Mouse (Mus musculus) left cerebral cortex, adult 2 months (tissue): ENCODE results near the gene Ccdc187. TPM values are rescaled to one million over a fixed set of nuclear protein-coding genes. Genes with fewer than 3 reads are reported as not detected.

ENCODE experiments used
- DNase-seq, 2 experiments: peaks; one replicate each; pipeline ENCODE4 v3.0.0; 2021 to 2022; ENCODE audit warnings: low spot score in 2 of 2, mixed read lengths in 1 of 2; ENCODE audit errors: extremely low spot score in 1 of 2
- H3K27ac ChIP-seq: fragments of 200-600 bp; 2 replicates; pipeline ENCODE4 v1.8.1; 2022
- H3K4me3 ChIP-seq: fragments of 200-600 bp; 2 replicates; pipeline ENCODE4 v1.8.1; 2022
- CTCF ChIP-seq: fragments of 200-600 bp; IDR thresholded peaks from 2 replicates; pipeline ENCODE4 v1.8.1; 2022; ENCODE audit warnings: antibody characterized with exemption, mild to moderate bottlenecking, moderate library complexity
- intact Hi-C: fragments of 180-260 bp; cut with DNase I; formaldehyde crosslinking; loops from one replicate; pipeline ENCODE4 v1.15.1; 2025
- total RNA-seq, 2 experiments: library from RNA; stranded (reverse); gene quantifications; 2 replicates each; pipeline ENCODE4 v1.2.3; 2021

Ccdc187 gene
- total RNA-seq, 2 experiments from 2014 or later: 0.79 to 2.4 TPM

GRCm38 (mm10) chr2:26266066-26266742, 28.2 kb downstream of the Ccdc187 start:
- no peak for TF ChIP-seq CTCF
- H3K27ac ChIP-seq: no peak overlapping the region
- no peak overlapping the region for H3K4me3 ChIP-seq
- intact Hi-C loops: no loop called here
- DNase-seq: no peak

GRCm38 (mm10) chr2:26265095-26265494, 29.3 kb downstream of the Ccdc187 start:
- no peak for DNase-seq
- no peak for TF ChIP-seq CTCF

DNA sequence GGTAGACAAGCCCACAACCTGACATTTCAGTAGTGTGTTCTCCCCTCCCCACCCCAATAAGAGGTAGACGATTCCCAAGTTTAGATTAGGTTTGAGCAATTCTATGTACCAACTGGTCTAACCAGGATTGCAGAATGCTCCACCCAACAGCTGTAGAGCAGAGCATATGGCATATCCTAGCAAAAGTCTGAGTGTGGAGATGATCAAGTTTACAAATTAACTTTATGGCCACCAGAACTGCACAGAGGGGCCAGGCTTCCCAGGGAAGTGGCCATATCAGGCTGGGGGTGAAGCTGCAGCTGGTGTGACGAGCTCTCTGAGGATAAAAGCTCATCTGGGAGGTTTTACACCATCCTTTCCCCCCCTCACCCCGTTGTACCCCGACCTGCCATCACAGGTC, 29.7 kb downstream of the Ccdc187 start:
- intact Hi-C loops: no loop called here
- no peak overlapping the region for H3K27ac ChIP-seq
- DNase-seq: no peak
- no peak for TF ChIP-seq CTCF
- no peak overlapping the region for H3K4me3 ChIP-seq

More at GRCm38 (mm10) chr2:26265095-26265494, 29.3 kb downstream of the Ccdc187 start:
- intact Hi-C loops: no loop called here
- Histone ChIP-seq H3K4me3 (no peak overlapping the region), H3K27ac (no peak overlapping the region)

DNA sequence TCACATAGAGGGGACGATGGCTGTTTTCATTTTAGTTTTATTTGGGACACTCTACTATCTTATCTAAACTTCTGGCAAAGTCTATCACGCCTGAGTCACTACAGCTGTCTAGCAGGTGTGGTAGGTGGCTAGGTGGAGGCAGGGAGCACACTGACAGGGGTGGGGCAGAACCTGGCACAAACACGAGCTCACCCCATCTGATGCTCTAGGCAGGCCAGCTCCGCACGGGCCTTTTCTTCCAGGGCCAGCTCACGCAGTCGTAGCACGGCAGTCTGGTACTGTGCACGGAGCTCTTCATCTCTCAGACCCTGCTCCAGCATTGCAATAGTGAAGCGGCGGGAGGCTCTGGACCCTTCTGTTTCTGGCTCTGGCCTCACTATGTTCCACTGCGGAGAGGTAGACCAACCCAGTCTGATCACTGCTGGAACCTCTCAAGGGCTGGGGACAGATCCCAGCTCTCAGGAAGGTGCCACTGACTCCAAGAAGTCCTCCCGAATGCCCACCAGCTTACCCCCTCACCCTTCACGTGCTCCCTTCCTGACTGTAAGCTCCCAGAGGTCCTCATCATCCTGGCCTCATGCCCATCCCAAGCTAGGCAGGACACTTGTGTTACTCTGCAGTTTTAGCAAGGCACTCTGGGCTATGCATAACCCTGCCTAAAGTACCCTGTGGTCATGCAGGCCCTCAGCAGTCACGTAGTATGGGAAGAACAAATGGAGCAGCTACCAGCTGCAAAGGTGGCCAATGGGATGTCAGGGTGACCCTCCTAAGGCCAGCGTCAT, 36.9 kb downstream of the Ccdc187 start:
- no peak for DNase-seq
- no peak overlapping the region for H3K27ac ChIP-seq
- intact Hi-C loops: no loop called here
- TF ChIP-seq CTCF: no peak
- no peak overlapping the region for H3K4me3 ChIP-seq

DNA sequence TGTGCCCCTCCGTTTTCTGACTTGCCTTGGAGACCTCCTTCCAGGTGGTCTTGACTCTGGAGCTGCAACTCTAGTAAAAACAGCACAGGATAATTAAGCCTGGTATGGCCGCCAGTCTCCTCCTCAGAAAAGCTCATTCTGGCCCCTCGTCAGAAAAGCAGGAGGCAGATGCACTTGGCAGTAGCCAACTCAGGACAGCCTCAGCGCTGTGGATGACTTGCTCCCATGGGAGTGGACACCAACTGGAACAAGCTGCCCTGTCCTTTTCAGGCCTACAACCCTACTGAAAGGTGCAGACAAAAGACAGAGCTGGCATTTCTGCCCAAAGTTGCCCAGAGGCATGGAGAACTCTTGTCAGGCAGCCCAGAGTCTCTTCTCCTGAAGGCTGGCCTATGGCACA, 39.5 kb downstream of the Ccdc187 start:
- Histone ChIP-seq H3K27ac (no peak overlapping the region), H3K4me3 (no peak overlapping the region)
- no peak for TF ChIP-seq CTCF
- intact Hi-C loops: no loop called here
- no peak for DNase-seq

DNA sequence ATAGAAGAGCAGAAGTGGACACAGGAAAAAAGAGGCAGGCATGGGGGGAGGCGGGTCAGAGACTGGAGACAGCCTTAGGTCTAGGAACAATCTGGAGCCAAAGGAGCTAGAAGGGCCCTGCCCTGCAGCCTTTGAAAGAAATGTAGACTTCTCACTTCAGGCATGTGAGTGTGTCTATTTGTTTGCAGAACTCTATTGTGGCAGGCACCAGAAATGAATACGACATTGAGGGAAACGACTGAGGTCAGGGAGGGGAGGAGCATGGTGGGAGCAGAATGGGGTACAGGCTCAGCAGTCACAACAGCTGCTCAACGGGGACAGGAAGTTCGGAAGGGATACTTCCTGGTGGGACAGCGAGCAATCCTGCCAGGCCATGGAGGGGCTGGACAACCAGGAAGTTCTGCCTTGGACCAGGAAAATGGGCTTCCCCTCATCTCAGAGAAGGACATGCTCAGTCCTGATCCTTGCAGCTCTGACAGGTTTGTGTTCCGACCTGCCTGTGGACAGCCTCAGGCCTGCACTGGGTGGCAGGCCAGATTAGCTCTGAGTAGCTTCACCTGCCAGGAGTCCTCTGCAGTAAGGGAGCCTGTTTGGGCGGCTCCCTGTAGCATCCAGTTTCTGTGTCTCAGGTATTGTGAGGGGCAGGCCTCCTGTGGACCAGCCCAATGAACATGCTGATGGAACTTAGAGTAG, 41.7 kb downstream of the Ccdc187 start:
- Histone ChIP-seq H3K27ac (no peak overlapping the region), H3K4me3 (no peak overlapping the region)
- no peak for TF ChIP-seq CTCF
- intact Hi-C loops: no loop called here
- no peak for DNase-seq

DNA sequence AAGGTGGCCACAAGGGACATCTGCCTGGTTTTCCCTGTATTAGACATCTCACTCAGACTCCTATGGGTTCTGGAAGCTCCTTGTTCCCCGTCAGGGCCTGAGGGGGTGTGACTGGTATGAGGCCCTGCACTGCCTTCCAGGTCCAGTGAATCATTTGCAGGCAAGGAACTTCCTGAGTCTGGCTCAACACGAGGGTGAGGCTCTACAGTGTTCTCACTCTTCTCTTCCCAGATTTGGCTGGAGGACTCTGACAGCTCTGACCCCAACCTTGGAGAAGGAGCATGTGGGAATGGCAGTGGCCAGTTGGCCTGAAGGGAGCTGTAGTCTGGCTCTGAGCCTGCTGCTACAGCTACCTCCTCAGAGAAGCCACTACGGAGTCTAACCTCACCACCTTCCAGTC, 46.8 kb downstream of the Ccdc187 start:
- intact Hi-C loops: no loop called here
- no peak for TF ChIP-seq CTCF
- DNase-seq: no peak
- H3K27ac ChIP-seq: no peak overlapping the region
- no peak overlapping the region for H3K4me3 ChIP-seq

- intact Hi-C loops: no loop called here
- Histone ChIP-seq H3K4me3 (no peak overlapping the region), H3K27ac (no peak overlapping the region)
- DNase-seq: no peak
- TF ChIP-seq CTCF: no peak
These were observed 53.5 kb downstream of the Ccdc187 start for GRCm38 (mm10) chr2:26240841-26241240.

DNA sequence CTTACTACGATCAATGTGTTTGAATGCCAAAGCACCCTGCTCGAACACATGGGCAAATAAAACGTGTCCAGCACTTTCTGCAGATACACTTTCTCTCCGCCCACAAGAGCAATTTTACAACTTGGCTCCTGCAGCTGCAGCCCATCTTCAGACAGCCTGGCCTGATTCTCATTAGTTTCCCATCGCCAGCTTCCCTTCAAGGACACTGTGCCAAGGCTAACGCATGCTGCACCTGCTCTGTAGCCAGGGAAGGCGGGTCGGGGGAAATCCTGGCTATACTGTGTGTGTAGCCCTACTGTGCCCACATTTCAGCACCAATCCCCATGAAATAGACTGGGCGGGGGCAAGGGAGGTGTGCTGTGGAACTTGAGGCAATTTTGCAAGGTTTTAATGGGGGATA, 54.0 kb downstream of the Ccdc187 start:
- Histone ChIP-seq H3K27ac (no peak overlapping the region), H3K4me3 (no peak overlapping the region)
- TF ChIP-seq CTCF: no peak
- intact Hi-C loops: no loop called here
- no peak for DNase-seq

GRCm38 (mm10) chr2:26237290-26237782, 57.0 kb downstream of the Ccdc187 start, which contains the start of gene Qsox2:
Gene Qsox2, minus strand, starts transcription at chr2:26237525.
- intact Hi-C loops: no loop called here
- TF ChIP-seq CTCF: no peak
- Histone ChIP-seq H3K27ac (peak within 1 kb of the TSS; percentile 87), H3K4me3 (peak within 1 kb of the TSS; percentile 91)
- peak; percentile 84 to 88 for DNase-seq

GRCm38 (mm10) chr2:26236681-26237289, 57.6 kb downstream of the Ccdc187 start:
- intact Hi-C loops: no loop called here
- TF ChIP-seq CTCF: no peak
- peak overlapping the region; percentile 91 for H3K4me3 ChIP-seq
- H3K27ac ChIP-seq: peak overlapping the region; percentile 87
- DNase-seq: peak in 1 of 2 experiments; percentile 48
